Mouse (Mus musculus) frontal cortex, postnatal 10 days (tissue): ENCODE results near the gene Lat2.

Source experiments
- DNase-seq, 2 experiments: peaks; one replicate each; pipeline ENCODE4 v3.0.0; 2022; ENCODE audit warnings: low spot score in 2 of 2, mixed read lengths in 1 of 2

Gene Lat2

DNA sequence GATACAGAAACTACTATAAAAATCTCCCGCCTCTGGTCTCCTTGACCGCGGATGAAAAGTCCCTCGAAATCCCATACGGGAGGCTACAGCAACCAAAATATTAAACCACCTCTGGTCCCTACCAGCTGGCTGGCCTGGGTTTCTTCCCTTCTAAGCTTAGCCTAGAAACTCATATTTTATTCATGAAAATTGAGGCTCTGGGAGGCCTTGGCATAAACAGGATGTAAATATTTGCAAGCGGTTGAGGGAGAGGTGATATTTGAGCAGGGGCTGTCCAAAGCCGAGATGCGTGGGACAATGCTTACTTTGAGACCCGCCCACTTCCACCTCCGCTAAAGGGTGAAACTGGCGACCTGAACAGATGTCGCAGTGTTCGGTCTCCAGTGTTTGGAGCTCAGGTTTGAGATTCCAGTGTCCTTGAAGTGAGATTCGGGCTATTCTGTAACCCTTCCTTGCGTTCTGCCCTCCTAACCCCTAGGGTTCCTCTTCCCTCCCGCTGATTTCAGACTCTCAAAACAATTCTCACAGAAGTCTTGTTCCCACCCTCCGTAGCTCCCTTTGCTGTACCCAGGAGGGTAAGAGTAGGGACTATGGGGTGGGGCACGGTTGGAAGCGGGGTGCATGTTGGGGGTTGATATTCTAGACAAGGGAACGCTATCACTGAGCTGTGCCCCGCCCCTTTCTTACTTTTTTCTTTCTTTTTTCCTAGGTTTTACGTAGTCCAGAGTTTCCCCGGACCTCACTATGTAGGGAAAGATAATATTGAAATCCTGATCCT lies 42.9 kb downstream of the Lat2 start:
- DNase-seq = no peak

DNA sequence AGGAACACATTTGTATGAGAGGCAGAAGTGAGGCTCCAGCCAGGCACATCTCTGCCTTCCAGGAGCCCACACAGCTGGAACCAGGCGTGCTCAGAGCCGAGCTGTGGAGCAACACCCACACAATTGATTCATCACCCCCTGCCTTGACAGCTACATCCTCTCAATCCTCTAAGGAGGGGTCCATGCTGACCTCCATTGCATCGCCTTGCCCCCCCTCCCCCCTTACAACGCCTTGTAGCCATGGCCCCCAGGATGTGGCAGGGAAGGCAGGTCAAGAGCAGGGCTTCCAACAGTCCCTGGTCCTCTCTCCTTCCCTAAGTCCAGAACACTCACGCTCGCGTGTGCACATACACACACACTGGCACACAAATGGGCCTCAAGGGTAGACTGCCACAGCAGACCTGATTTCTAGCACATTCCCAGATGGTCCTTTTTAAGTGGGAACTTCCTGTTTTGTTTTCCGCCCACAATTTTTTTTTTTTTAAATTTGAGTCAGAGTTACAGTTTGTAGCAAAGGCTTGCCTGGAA lies 45.8 kb downstream of the Lat2 start:
- no peak for DNase-seq

DNA sequence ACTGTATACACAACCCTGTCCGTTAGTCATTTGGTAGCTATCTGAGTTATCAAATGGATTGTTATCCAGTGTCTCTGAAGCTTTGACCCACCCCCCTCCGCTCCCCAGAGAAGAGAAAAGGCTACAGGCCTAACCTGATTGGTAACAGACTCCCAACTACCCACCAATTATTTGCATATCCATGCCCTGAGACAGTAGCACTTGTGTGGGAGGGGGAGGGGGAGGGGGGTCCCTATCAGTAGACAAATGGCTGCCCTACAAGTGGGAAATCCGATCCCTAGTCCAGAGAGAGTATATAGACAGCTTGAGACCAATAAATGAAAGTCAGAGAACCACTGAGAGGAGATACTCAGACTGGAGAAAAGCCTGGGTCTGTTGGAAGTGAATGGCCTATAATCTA lies 46.8 kb downstream of the Lat2 start:
- DNase-seq = no peak

DNA sequence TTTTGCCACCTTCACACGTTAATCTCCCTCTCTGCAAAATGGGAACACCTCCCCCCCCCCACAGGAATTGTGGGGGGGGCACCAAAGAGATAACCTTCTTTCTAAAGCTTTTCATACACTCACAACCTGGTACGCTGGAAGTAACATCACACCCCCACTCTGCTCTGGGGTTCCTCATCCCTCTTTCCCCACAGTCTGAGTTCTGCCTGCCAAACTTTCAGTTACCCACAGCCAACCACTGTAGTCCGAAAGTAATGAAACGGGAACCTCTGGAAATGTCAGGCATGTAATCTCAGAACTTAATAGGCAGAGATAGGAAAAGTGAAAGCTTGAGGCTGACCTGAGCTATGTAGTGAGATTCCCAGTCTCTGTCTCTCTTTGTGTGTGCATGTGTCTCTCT lies 47.4 kb downstream of the Lat2 start:
- no peak for DNase-seq

DNA sequence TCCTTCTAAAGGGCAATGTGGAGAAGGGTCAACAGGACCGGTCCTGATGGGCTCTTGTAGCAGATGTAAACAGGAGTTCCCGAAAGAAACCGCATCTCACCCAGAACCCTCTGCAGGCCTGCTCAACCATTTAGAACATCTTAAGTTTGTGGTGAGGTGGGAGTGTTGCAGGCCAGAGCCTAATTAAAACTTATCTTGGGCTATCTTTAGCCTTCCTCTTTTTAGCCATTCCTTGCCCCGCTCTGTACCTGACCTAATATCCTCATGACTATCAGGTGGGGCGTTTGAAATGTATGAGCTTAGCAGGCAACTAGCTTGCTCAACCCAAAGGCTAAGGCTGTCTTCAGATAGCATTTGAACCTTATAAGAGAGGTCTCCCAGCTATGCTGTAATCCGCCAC lies 49.1 kb downstream of the Lat2 start:
- DNase-seq = no peak

DNA sequence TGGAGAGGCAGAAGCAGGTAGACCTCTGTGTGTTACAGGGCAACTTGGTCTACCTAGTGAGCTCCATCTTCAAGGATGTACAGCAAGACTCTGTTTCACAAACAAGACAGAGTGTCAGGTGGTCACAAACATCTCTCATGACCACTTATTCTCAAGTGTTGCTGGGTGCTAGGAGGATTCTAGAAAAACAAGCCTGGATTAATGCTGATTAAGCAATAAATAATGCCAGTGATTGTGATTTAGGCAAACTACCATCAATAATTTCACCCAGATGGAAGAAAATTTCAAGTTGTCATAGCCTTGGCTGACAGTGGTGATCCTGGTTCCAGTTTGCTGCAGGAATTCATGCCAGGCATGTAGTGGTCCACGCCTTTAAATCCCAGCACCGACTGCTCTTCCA lies 50.6 kb downstream of the Lat2 start:
- no peak for DNase-seq

DNA sequence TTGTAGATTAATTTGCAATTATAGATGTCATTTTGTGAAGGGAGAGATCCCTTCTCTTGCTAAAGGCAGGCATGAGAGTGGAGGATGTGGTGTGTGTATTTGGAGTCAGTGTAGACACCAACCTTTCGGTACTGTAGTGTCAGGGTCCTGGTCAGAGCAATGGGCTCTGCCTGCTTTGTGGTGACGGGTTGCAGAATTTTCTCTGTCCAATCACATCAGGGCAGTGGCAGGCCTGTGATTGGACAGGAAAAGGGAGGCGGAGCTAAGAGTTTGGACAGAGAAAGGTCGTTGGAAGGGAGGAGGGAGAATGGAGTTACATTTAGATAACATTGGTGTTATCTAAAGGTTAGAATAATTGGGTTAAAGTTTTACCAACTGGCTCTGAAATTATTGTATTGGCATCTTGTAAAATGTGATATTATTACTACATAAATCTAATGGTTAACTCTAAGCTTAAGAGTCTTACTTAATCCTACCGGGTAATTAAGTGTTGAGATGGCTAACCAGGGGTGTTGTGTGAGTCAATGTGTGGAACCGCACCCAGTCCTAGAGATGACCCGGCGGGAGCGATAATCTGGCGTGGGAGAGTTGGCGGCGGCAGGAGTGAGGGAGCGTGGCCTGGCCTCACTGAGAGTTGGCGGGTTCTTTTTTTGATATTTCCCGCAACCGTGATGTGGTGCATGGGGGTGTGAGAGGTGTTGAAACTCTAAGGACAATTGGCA lies 54.2 kb downstream of the Lat2 start:
- DNase-seq = no peak

DNA sequence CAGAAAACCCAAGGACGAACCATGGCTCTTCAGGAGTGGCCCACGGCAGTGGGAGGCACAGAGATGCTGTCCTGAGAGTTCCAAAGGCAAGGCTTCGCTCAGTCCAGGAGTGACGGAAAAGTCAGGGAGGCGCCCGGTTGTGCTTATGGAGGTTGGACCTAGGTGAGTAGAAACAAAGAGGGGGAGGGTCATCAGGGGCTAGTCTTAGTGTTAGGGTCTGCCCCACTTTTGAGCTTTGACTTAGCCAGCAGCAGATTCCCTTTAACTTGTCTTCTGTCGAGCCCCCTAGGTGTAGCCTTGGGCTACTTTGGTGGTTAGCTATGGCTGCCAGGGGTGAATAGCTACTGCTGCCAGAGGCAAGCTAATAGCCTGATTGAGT lies 54.8 kb downstream of the Lat2 start, which contains the start of gene Syna:
Syna (minus strand) TSS at position 101 of the 379 bp plus-strand sequence.
- no peak for DNase-seq

DNA sequence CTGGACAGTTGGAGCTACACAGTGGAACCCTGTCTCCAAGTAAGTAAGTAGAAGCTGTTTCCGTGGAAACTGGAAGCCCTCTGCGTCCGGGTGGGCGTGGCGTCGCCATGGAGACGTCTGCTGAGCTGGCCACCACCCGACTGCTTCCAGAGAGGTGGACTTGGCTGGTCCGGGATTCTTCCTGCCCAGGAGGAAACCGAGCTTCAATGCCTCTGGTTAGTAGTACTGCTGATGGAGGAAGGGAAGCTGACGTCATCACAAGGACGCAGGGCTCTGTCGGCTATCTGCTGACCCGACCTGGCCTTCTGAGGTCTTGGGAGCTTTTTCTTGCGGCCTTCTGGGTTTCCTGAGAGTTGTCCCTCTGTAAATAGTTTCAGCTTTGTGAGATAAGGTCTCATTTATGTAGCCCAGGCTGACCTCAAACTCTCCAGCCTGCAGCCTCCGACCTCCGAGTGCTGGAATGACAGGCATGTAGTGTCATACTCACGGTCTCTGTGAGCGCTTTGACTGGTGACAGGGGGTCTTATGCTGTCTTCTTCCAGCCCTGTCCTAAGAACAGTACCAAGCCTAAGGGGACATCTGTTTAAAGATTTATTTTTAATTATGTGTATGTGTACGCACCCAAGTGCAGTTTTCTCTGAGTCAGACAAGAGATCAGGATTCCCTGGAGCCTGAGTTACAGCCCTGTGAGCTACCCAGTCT lies 59.2 kb downstream of the Lat2 start:
- peak; percentile 80 to 85 for DNase-seq

DNA sequence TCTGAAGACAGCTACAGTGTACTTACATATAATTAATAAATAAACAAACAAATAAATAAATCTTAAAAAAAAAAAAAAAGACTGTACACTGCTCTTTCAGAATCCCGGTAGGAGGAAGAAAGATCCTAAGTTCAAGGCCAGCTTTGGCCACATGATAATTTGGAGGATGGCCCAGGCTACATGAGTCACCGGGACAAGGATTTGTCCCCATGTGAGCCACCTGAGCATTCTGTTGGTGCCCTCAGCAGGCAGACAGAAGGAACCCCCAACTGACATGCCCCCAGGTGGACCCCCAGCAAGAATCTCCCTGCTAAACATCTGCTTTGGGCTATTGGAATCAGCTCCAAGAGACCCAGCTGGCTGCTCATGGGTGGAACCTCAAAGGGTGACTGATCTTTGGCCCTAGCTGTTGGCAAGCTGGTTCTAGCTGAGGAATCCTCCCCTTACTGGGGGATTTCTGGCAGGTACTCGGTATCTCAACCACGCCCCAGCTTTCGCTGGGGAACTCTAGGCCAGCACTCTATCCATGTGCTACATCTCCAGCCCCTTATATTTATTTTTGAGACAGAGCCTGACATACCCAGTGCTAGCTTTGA lies 60.8 kb downstream of the Lat2 start:
- no peak for DNase-seq

DNA sequence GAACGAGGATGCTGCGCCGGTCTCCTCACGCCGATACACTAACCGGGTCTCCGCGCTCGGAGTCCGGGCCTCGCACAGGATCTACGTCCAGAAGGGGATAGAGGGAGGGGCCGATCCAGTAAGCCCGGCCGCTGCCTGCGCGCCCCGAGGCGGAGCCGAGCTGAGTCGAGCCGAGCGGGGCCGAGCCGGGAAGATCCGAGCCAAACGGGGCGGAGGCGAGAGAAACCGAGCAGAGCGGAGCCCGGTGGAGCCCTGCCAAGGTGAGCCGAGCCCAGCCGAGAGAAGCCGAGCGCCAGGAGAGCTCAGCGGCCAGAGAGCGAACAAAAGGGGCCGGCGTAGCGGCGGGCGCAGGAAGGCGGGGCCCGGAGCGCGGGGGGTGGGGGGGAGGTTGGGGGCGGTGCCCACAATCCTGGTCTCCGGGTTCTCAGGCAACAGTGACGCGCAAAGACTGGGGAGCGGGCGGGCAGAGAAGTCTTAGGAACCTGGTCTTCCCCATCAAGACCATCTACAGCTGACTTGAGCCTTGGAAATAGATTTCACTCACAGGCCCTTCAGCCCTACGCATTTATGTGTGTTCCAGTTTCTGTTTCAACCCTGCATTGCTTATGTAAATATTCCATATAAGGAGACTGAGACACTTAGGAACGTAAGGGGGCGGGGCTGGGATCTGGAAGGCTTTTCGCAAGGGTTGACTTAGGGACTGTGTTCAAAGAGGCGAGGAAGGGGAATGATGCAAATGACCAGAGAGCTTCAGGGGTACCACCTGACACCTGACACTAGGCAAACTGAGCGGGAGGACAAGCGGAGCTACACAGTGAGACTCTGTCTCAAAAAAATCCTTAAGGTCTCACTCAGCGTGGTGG lies 62.5 kb downstream of the Lat2 start, which contains the start of gene Clip2:
Clip2 (minus strand) TSS at position 325 of the 863 bp plus-strand sequence.
- peak; percentile 95 to 99 for DNase-seq

DNA sequence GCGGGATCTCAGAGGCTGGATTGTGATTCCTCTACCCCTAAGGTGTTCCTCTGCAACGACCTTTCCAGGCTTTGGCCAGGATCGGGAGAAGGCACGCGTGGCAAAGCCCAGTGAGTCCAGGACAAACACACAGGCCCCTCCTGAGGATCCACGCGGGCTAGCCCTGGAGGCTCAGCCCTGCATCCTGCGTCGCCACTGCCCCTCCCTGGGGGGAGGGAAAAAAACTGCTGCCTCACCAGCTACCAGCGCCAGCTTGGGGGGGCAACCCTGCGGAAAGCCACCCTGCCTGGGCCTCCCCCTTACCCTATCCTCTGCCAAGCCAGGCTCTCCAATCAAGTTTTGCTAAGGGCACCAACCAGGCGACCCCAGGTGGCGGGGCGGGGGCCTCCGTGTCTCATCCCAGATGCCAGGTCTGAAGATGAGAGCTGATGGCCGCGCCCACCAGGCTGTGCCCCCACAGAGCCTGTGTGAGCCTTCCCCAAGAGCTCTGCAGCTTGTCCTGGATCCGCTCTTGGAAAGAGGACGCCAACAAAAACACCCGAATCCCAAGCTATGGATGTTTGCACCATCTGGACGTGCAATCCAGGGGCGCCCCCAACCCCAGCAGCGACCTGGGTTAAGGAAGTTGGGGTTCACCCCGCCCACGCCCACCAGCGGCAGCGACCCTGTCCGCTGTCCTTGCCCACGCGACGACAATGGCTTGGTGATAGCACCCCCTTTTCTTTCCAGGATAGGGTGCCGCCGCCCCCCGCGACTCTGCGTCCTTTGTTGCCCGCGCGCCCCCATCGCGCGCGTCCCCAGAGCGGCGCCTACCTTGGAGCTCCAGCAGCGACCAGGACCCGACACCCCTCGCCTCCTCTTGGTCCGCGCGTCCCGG lies 63.4 kb downstream of the Lat2 start:
- peak; percentile 63 to 73 for DNase-seq

DNA sequence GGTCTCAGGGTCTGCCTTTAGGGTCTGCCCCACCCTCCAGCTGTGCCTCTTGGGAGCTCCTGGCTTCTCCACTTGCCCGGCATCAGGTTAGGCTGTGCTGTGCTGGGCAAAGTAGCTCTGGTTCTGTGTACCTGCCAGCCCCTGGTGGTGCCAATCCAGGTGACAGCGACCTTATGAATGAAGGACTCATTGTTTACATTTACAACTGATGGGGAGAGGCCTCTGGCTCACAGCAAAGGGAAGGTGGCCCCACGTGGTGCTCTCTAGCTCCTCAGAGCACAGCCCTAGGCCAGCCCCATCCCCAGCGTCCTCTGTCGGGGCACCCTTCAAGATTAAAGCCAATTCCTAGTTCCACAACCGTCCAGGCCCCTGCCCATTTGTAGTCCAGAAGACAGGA lies 64.0 kb downstream of the Lat2 start:
- DNase-seq = no peak
